Mouse (Mus musculus) embryonic fibroblast, embryonic 13.5 days (primary cell): Measurements from ENCODE around the gene Creb3l1.

Experiments
- CTCF ChIP-seq: IDR thresholded peaks from 2 replicates; pipeline ENCODE4 v1.5.1; 2011; ENCODE audit warnings: mild to moderate bottlenecking, control low read depth, low read length, moderate library complexity, borderline replicate concordance; ENCODE audit not compliant: insufficient read depth
- POLR2A ChIP-seq: IDR thresholded peaks from 2 replicates; pipeline ENCODE4 v1.6.1; 2011; ENCODE audit warnings: low read depth, mild to moderate bottlenecking, control low read depth, low read length, moderate library complexity

- TF ChIP-seq POLR2A (no peak), CTCF (no peak)
These were observed 45.3 kb upstream of the Creb3l1 start for GRCm38 (mm10) chr2:92069630-92070029.
